ENCODE assay signal across 28 mouse cellular contexts in the genomic region with DNA sequence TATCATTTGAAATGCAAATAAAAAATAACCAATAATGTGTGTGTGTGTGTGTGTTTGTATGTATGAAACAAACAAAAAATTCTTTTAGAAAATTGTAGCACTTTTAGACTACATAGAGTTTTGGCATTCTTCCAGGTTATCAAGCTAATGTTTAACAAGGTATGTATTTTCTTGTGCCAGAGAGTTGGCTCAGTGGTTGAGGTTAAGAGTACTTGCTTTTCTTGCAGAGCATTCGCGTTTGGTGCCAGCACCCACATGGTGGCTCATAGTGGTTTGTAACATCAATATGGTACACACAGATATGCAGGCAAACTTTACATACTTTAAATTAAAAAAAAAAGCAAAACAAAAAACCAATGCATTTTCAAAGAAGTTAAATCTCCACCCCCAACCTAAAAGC.
A peak's percentile ranks its signal among the peaks of the same experiment; 100 is the strongest.
DNase-seq lines count a peak whose midpoint lies in the region; ATAC-seq and TF ChIP-seq lines count a peak whose summit lies in the region.
"Had no signal": no experiment of that assay in that cellular context is flagged by ENCODE, and none has a peak within 500 bp of the region (broad histone marks: within the 10 kb centered on the region; RNA-seq: fewer than 3 reads in every experiment).

No protein-coding gene starts in this region.

- TF ChIP-seq EP300 in MEL (IDR thresholded peaks at IDR 0.05; ENCODE audit: low read depth in 1 of 2, low read length in 2 of 2) = peak in 1 of 2 experiments; percentile 36; a peak in 1 of 4 replicates

- 42% methylated on average over 2 of the region's 2 CpGs for WGBS in kidney, adult 2 months
- WGBS in lung, embryonic 14.5 days = 60% methylated on average over 2 of the region's 2 CpGs
- 90% methylated on average over 2 of the region's 2 CpGs for WGBS in forebrain, embryonic 15.5 days

- peak; percentile 73 for DNase-seq in kidney, adult 2 months
- DNase-seq in kidney, adult 18-20 months = no peak
- DNase-seq in lung, embryonic 14.5 days = peak; percentile 50
- no peak for DNase-seq in lung, postnatal 4 days
- peak; percentile 50 for DNase-seq in MEL (ENCODE audit: low read depth, low spot score)
- peak; percentile 23 for DNase-seq in lung, postnatal 36 days
- DNase-seq: adrenal gland, postnatal 25 days; cerebellum, adult 18-20 months; cerebellum, postnatal 14 days; forebrain, postnatal 0 days; heart, postnatal 10 days; layer of hippocampus, postnatal 36 days; left cerebral cortex, postnatal 4 days; right cerebral cortex, postnatal 25 days; thymus, adult 18-20 months; thymus, postnatal 25 days had no signal

- H3K9me3 ChIP-seq in lung, embryonic 14.5 days (ENCODE audit: low read depth, low read length) = no peaks in the 10 kb centered on the region
- H3K9me3 ChIP-seq in MEL (replicated peaks; ENCODE audit: insufficient read depth, low read length) = no peaks in the 10 kb centered on the region
- H3K9me3 ChIP-seq in forebrain, embryonic 15.5 days = no peaks in the 10 kb centered on the region
- H3K9me3 ChIP-seq: heart, embryonic 13.5 days; hindbrain, embryonic 15.5 days; lung, embryonic 15.5 days; midbrain, embryonic 10.5 days; midbrain, embryonic 15.5 days had no signal

- peaks cover 2% of the 10 kb centered on the region; the same call in 1 of the 2 replicates for H3K36me3 ChIP-seq in kidney, adult 2 months (ENCODE audit: control insufficient read depth, insufficient read depth, low read length)
- no peaks in the 10 kb centered on the region; the same call in 1 of the 2 replicates for H3K36me3 ChIP-seq in lung, embryonic 14.5 days (ENCODE audit: insufficient read depth)
- peaks cover 0 to 7% of the 10 kb centered on the region in 2 experiments; a peak in 2 of 4 replicates for H3K36me3 ChIP-seq in MEL (ENCODE audit: control insufficient read depth in 1 of 2, insufficient read depth in 2 of 2, low read length in 2 of 2)
- H3K36me3 ChIP-seq in forebrain, embryonic 15.5 days = no peaks in the 10 kb centered on the region
- H3K36me3 ChIP-seq: hindbrain, embryonic 15.5 days; lung, embryonic 15.5 days; midbrain, embryonic 15.5 days had no signal

- TF ChIP-seq CTCF in kidney, adult 2 months (conservative IDR thresholded peaks at IDR 0.05; ENCODE audit: insufficient read depth, insufficient read length, low read depth, low read length) = no peak
- no peak for TF ChIP-seq CTCF in lung, embryonic 14.5 days (IDR thresholded peaks at IDR 0.05; ENCODE audit: low read depth)
- no peak for TF ChIP-seq CTCF in MEL (IDR thresholded peaks at IDR 0.05 in 2 of 3, conservative IDR thresholded peaks at IDR 0.05 in 1 of 3; ENCODE audit: control insufficient read depth in 1 of 3, insufficient read depth in 1 of 3, low read depth in 2 of 3, low read length in 3 of 3, poor library complexity in 1 of 3, severe bottlenecking in 1 of 3)

- no peak for TF ChIP-seq RAD21 in MEL (IDR thresholded peaks at IDR 0.05; ENCODE audit: low read depth, low read length)

- H3K79me2 ChIP-seq in MEL (ENCODE audit: control insufficient read depth, insufficient read depth, low read length, poor library complexity) = no peaks in the 10 kb centered on the region

- no peaks in the 10 kb centered on the region; the same call in 1 of the 2 replicates for H3K4me1 ChIP-seq in kidney, adult 2 months (ENCODE audit: control insufficient read depth, insufficient read depth, low read length)
- no peaks in the 10 kb centered on the region for H3K4me1 ChIP-seq in lung, embryonic 14.5 days (ENCODE audit: insufficient read depth)
- H3K4me1 ChIP-seq in MEL (ENCODE audit: control insufficient read depth in 1 of 2, insufficient read depth in 2 of 2, low read length in 2 of 2) = peaks cover 2% of the 10 kb centered on the region in 2 experiments; a peak in 1 of 4 replicates
- H3K4me1 ChIP-seq in forebrain, embryonic 15.5 days = no peaks in the 10 kb centered on the region
- H3K4me1 ChIP-seq: hindbrain, embryonic 15.5 days; midbrain, embryonic 10.5 days had no signal

- H3K27me3 ChIP-seq in kidney, adult 2 months (replicated peaks; ENCODE audit: control insufficient read depth, insufficient read depth, low read length) = no peaks in the 10 kb centered on the region
- no peaks in the 10 kb centered on the region for H3K27me3 ChIP-seq in lung, embryonic 14.5 days (ENCODE audit: insufficient read depth, low read length)
- no peaks in the 10 kb centered on the region for H3K27me3 ChIP-seq in MEL (ENCODE audit: control insufficient read depth in 1 of 2, insufficient read depth in 2 of 2, low read length in 2 of 2)
- H3K27me3 ChIP-seq in forebrain, embryonic 15.5 days = no peaks in the 10 kb centered on the region
- H3K27me3 ChIP-seq: heart, embryonic 13.5 days; hindbrain, embryonic 15.5 days; lung, embryonic 15.5 days; midbrain, embryonic 15.5 days had no signal

- TF ChIP-seq POLR2A in kidney, adult 2 months (IDR thresholded peaks at IDR 0.05; ENCODE audit: low read depth, low read length) = no peak
- no peak for TF ChIP-seq POLR2A in MEL (IDR thresholded peaks at IDR 0.05; ENCODE audit: control insufficient read depth in 1 of 2, insufficient read depth in 1 of 2, low read depth in 1 of 2, low read length in 2 of 2, poor library complexity in 1 of 2)

- no peak overlapping the region for H3K4me3 ChIP-seq in kidney, adult 2 months (ENCODE audit: insufficient read depth, low read depth, low read length)
- H3K4me3 ChIP-seq in lung, embryonic 14.5 days (ENCODE audit: low read depth, low read length) = no peak overlapping the region
- H3K4me3 ChIP-seq in MEL (ENCODE audit: control insufficient read depth in 1 of 2, insufficient read depth in 1 of 2, low read depth in 2 of 2, low read length in 2 of 2) = no peak overlapping the region
- H3K4me3 ChIP-seq in forebrain, embryonic 15.5 days = no peak overlapping the region
- H3K4me3 ChIP-seq: erythroblast, embryonic 14.5 days; heart, embryonic 13.5 days; hindbrain, embryonic 15.5 days; lung, embryonic 15.5 days; midbrain, embryonic 10.5 days; midbrain, embryonic 15.5 days had no signal

- no peak overlapping the region for H3K27ac ChIP-seq in kidney, adult 2 months (ENCODE audit: insufficient read depth, low read depth, low read length)
- no peak overlapping the region for H3K27ac ChIP-seq in lung, embryonic 14.5 days (ENCODE audit: low read depth)
- H3K27ac ChIP-seq in MEL (ENCODE audit: control insufficient read depth, low read depth, low read length) = no peak overlapping the region
- H3K27ac ChIP-seq in forebrain, embryonic 15.5 days (replicated peaks) = no peak overlapping the region
- H3K27ac ChIP-seq: heart, embryonic 13.5 days; hindbrain, embryonic 15.5 days; kidney, postnatal 0 days; liver, embryonic 14.5 days; lung, embryonic 15.5 days; midbrain, embryonic 10.5 days; midbrain, embryonic 15.5 days; stomach, postnatal 0 days had no signal

- no peak overlapping the region for H3K4me2 ChIP-seq in lung, embryonic 14.5 days
- H3K4me2 ChIP-seq in forebrain, embryonic 15.5 days (replicated peaks) = no peak overlapping the region
- H3K4me2 ChIP-seq: heart, embryonic 13.5 days; hindbrain, embryonic 15.5 days; lung, embryonic 15.5 days; midbrain, embryonic 15.5 days had no signal

- ATAC-seq in lung, embryonic 14.5 days (ENCODE audit: insufficient read depth) = no peak
- no peak for ATAC-seq in activated CD4-positive, CD25-positive, alpha-beta regulatory T cell, adult 4 months
- ATAC-seq in forebrain, embryonic 15.5 days (replicated peaks) = no peak
- ATAC-seq: forebrain, postnatal 0 days; inflammation-experienced regulatory T-cells, adult 6 months; midbrain, embryonic 15.5 days had no signal

- no peak overlapping the region for H3K9ac ChIP-seq in lung, embryonic 14.5 days
- H3K9ac ChIP-seq in MEL (ENCODE audit: control insufficient read depth, low read depth, low read length, poor library complexity, severe bottlenecking) = no peak overlapping the region
- H3K9ac ChIP-seq in forebrain, embryonic 15.5 days (replicated peaks) = no peak overlapping the region
- H3K9ac ChIP-seq: forebrain, postnatal 0 days; heart, embryonic 13.5 days; hindbrain, embryonic 15.5 days; liver, embryonic 14.5 days; lung, embryonic 15.5 days; midbrain, embryonic 15.5 days had no signal

TF ChIP-seq in MEL, 35 proteins besides CTCF, POLR2A, EP300 and RAD21:
- peak; percentile 33; the same call in 1 of the 2 replicates for TF ChIP-seq TCF12 (IDR thresholded peaks at IDR 0.05; ENCODE audit: low read depth, low read length)
- TF ChIP-seq MYB (IDR thresholded peaks at IDR 0.05; ENCODE audit: low read depth, low read length) = no peak
- no peak for TF ChIP-seq POLR2AphosphoS5 (IDR thresholded peaks at IDR 0.05; ENCODE audit: borderline replicate concordance, low read depth, low read length)
- no peak for TF ChIP-seq ELF1 (IDR thresholded peaks at IDR 0.05; ENCODE audit: low read depth, low read length)
- no peak for TF ChIP-seq GABPA (IDR thresholded peaks at IDR 0.05; ENCODE audit: low read depth, low read length)
- no peak for TF ChIP-seq TBP (IDR thresholded peaks at IDR 0.05; ENCODE audit: low read depth, low read length)
- no peak for TF ChIP-seq NRF1 (IDR thresholded peaks at IDR 0.05; ENCODE audit: insufficient read depth, low read depth, low read length, poor library complexity, severe bottlenecking)
- no peak for TF ChIP-seq CHD1 (IDR thresholded peaks at IDR 0.05; ENCODE audit: low read depth, low read length)
- no peak for TF ChIP-seq RCOR1 (IDR thresholded peaks at IDR 0.05; ENCODE audit: low read depth, low read length)
- TF ChIP-seq HCFC1 (IDR thresholded peaks at IDR 0.05; ENCODE audit: low read depth, low read length) = no peak
- no peak for TF ChIP-seq USF1 (IDR thresholded peaks at IDR 0.05; ENCODE audit: low read depth, low read length)
- TF ChIP-seq ZNF384 (IDR thresholded peaks at IDR 0.05; ENCODE audit: low read depth, low read length) = 0 out of 2 replicates have a peak, but pooled peaks have one; percentile 19
- TF ChIP-seq ZC3H11A (IDR thresholded peaks at IDR 0.05; ENCODE audit: low read depth, low read length) = no peak
- TF ChIP-seq ZMIZ1 (IDR thresholded peaks at IDR 0.05; ENCODE audit: low read depth, low read length) = no peak
- TF ChIP-seq POLR2AphosphoS2 (IDR thresholded peaks at IDR 0.05; ENCODE audit: low read length) = no peak
- no peak for TF ChIP-seq NELFE (IDR thresholded peaks at IDR 0.05; ENCODE audit: low read depth, low read length)
- 0 out of 2 replicates have a peak, but pooled peaks have one; percentile 17 for TF ChIP-seq ETS1 (IDR thresholded peaks at IDR 0.05; ENCODE audit: low read depth, low read length)
- TF ChIP-seq MEF2A (IDR thresholded peaks at IDR 0.05; ENCODE audit: extremely low read depth, insufficient replicate concordance, low read depth, low read length, poor library complexity, severe bottlenecking) = no peak
- no peak for TF ChIP-seq GATA1 (IDR thresholded peaks at IDR 0.05; ENCODE audit: low read depth, low read length)
- TF ChIP-seq CHD2 (IDR thresholded peaks at IDR 0.05; ENCODE audit: low read length) = no peak
- no peak for TF ChIP-seq BHLHE40 (IDR thresholded peaks at IDR 0.05; ENCODE audit: borderline replicate concordance, low read depth, low read length)
- TF ChIP-seq E2F4 (IDR thresholded peaks at IDR 0.05; ENCODE audit: borderline replicate concordance, low read depth, low read length) = no peak
- no peak for TF ChIP-seq KAT2A (conservative IDR thresholded peaks at IDR 0.05; ENCODE audit: low read depth, low read length)

Comparison
In these comparisons a context has a peak if more than half of its experiments do, and no peak if none do; other contexts are left out.
1. DNase-seq: peak in kidney, adult 2 months (single experiment), lung, embryonic 14.5 days (single experiment), MEL (single experiment) and lung, postnatal 36 days (single experiment); none in kidney, adult 18-20 months (single experiment) and lung, postnatal 4 days (0 of 2).